Mouse (Mus musculus): ENCODE measurements around the gene Ncaph.
A peak's percentile ranks its signal among the peaks of the same experiment; 100 is the strongest.

- 0 out of 2 replicates have a peak, but pooled peaks have one; percentile 8 for TF ChIP-seq CTCF (IDR thresholded peaks at IDR 0.05; ENCODE audit: borderline replicate concordance, extremely low read depth, insufficient read depth, insufficient read length)
- TF ChIP-seq POLR2A (IDR thresholded peaks at IDR 0.05; ENCODE audit: borderline replicate concordance, extremely low read depth, insufficient read depth, insufficient read length, poor library complexity, severe bottlenecking): peak; percentile 57; the same call in 1 of the 2 replicates
These were observed 63.3 kb downstream of the Ncaph start, which contains the start of gene Blvra for GRCm38 (mm10) chr2:127070435-127070841.

All from brain, embryonic 14.5 days (tissue).